Mouse (Mus musculus) lung, adult 2 months (tissue): ENCODE data around the gene Wdr35.

Experiments
- CTCF ChIP-seq: fragments of 200-500 bp; IDR thresholded peaks from 2 replicates; pipeline ENCODE4 v1.5.1; 2011; ENCODE audit warnings: mild to moderate bottlenecking, low read length, control low read depth; ENCODE audit not compliant: insufficient read depth
- POLR2A ChIP-seq: fragments of 200-500 bp; IDR thresholded peaks from 2 replicates; pipeline ENCODE4 v1.6.1; 2011; ENCODE audit warnings: low read depth, mild to moderate bottlenecking, control low read depth, low read length, borderline replicate concordance; ENCODE audit errors: extremely low read depth

GRCm38 (mm10) chr12:9020431-9020830 lies 46.7 kb downstream of the Wdr35 start:
- no peak for TF ChIP-seq POLR2A
- no peak for TF ChIP-seq CTCF
